Mouse (Mus musculus) thymus, adult 2 months (tissue): ENCODE measurements at regions not wholly inside any gene's neighbourhood (a gene's known extent, or its start where the extent isn't known, plus 50 kb on each side); places are given as distances from the start of the nearest gene placed in this dataset.

Source experiments
- CTCF ChIP-seq: fragments of 200-500 bp; IDR thresholded peaks from 2 replicates; pipeline ENCODE4 v1.5.1; 2012; ENCODE audit warnings: mild to moderate bottlenecking, control low read depth, low read length, moderate library complexity, borderline replicate concordance; ENCODE audit not compliant: control insufficient read depth, poor library complexity, insufficient read depth; ENCODE audit errors: extremely low read depth
- POLR2A ChIP-seq: fragments of 200-500 bp; IDR thresholded peaks from 2 replicates; pipeline ENCODE4 v1.6.1; 2012; ENCODE audit warnings: mild to moderate bottlenecking, low read length, control low read depth, moderate library complexity; ENCODE audit not compliant: control insufficient read depth, poor library complexity, insufficient read depth; ENCODE audit errors: extremely low read depth

DNA sequence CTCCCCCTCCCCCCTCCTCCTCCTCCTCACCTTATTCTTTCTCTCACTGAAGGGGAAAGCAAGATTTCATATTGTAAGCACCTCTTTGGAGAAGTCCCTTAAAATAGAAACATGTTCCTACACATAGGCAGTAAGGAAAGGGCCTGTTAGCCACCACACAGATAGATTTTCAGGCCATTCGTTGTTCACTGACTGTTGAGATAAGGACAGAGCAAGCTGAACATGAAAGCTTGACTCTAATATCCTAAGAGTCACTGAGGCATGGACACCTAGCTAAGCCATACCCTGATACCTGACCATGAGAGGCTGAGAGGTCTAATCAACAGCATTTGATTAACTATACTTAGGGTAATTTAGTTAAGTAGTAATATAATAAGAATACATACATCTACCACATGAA is 609.7 kb downstream of the Kcnj2 start:
- TF ChIP-seq CTCF, result no peak
- TF ChIP-seq POLR2A, result no peak
